Mouse (Mus musculus): ENCODE results near the gene Gm48551. TPM values are rescaled to one million over a fixed set of nuclear protein-coding genes. Genes with fewer than 3 reads are reported as not detected.

Gene Gm48551
- polyA plus RNA-seq, 1 experiment, result 4.8 TPM

- Histone ChIP-seq H3K36me3 (ENCODE audit: control insufficient read depth, insufficient read depth, low read length) (peaks cover 7% of the 10 kb centered on the region), H3K4me1 (ENCODE audit: control insufficient read depth, insufficient read depth, insufficient read length, low read length) (peaks cover 21% of the 10 kb centered on the region; the same call in 1 of the 2 replicates), H3K27ac (ENCODE audit: insufficient read depth, low read depth, low read length) (peak within 1 kb of the TSS; percentile 18), H3K27me3 (ENCODE audit: control insufficient read depth, insufficient read depth, low read length) (no peaks in the 10 kb centered on the region), H3K4me3 (ENCODE audit: low read depth, low read length) (peak within 1 kb of the TSS; percentile 86)
- TF ChIP-seq CTCF (IDR thresholded peaks at IDR 0.05; ENCODE audit: extremely low read depth, insufficient read length, insufficient replicate concordance, low read depth, low read length) (no peak), POLR2A (IDR thresholded peaks at IDR 0.05; ENCODE audit: low read depth, low read length) (peak; percentile 74)
- 1% methylated on average over 57 of the region's 59 CpGs for WGBS
Observed at GRCm38 (mm10) chr10:81377793-81378552, 6.3 kb upstream of the Gm48551 start, which contains the start of gene Fzr1. TSS of gene Fzr1 (minus strand) at chr10:81378516.

- Histone ChIP-seq H3K27me3 (ENCODE audit: control insufficient read depth, insufficient read depth, low read length) (no peaks in the 10 kb centered on the region), H3K4me1 (ENCODE audit: control insufficient read depth, insufficient read depth, insufficient read length, low read length) (peaks cover 21% of the 10 kb centered on the region; the same call in 1 of the 2 replicates), H3K27ac (ENCODE audit: insufficient read depth, low read depth, low read length) (peak overlapping the region; percentile 18; the same call in 1 of the 2 replicates), H3K4me3 (ENCODE audit: low read depth, low read length) (peak overlapping the region; percentile 86), H3K36me3 (ENCODE audit: control insufficient read depth, insufficient read depth, low read length) (peaks cover 5% of the 10 kb centered on the region)
- 1% methylated on average over 46 of the region's 46 CpGs for WGBS
- TF ChIP-seq CTCF (IDR thresholded peaks at IDR 0.05; ENCODE audit: extremely low read depth, insufficient read length, insufficient replicate concordance, low read depth, low read length) (no peak), POLR2A (IDR thresholded peaks at IDR 0.05; ENCODE audit: low read depth, low read length) (no peak; the same call in 1 of the 2 replicates)
Observed at GRCm38 (mm10) chr10:81378553-81379182, 5.6 kb upstream of the Gm48551 start.

GRCm38 (mm10) chr10:81379183-81379553 lies 5.1 kb upstream of the Gm48551 start:
- WGBS, result 55% methylated on average over 3 of the region's 3 CpGs
- TF ChIP-seq CTCF (IDR thresholded peaks at IDR 0.05; ENCODE audit: extremely low read depth, insufficient read length, insufficient replicate concordance, low read depth, low read length) (no peak), POLR2A (IDR thresholded peaks at IDR 0.05; ENCODE audit: low read depth, low read length) (no peak)
- Histone ChIP-seq H3K4me1 (ENCODE audit: control insufficient read depth, insufficient read depth, insufficient read length, low read length) (peaks cover 21% of the 10 kb centered on the region; the same call in 1 of the 2 replicates), H3K4me3 (ENCODE audit: low read depth, low read length) (peak overlapping the region; percentile 80), H3K36me3 (ENCODE audit: control insufficient read depth, insufficient read depth, low read length) (0 out of 2 replicates have a peak, but pooled peaks cover 2% of the 10 kb centered on the region), H3K27me3 (ENCODE audit: control insufficient read depth, insufficient read depth, low read length) (no peaks in the 10 kb centered on the region), H3K27ac (ENCODE audit: insufficient read depth, low read depth, low read length) (peak overlapping the region; percentile 18; the same call in 1 of the 2 replicates)

- Histone ChIP-seq H3K4me3 (ENCODE audit: low read depth, low read length) (no peak overlapping the region), H3K27ac (ENCODE audit: insufficient read depth, low read depth, low read length) (no peak overlapping the region), H3K36me3 (ENCODE audit: control insufficient read depth, insufficient read depth, low read length) (0 out of 2 replicates have a peak, but pooled peaks cover 2% of the 10 kb centered on the region), H3K4me1 (ENCODE audit: control insufficient read depth, insufficient read depth, insufficient read length, low read length) (peaks cover 22% of the 10 kb centered on the region; the same call in 1 of the 2 replicates), H3K27me3 (ENCODE audit: control insufficient read depth, insufficient read depth, low read length) (no peaks in the 10 kb centered on the region)
- WGBS, result 80% methylated on average over 6 of the region's 6 CpGs
- no peak for TF ChIP-seq POLR2A (IDR thresholded peaks at IDR 0.05; ENCODE audit: low read depth, low read length)
- no peak for TF ChIP-seq CTCF (IDR thresholded peaks at IDR 0.05; ENCODE audit: extremely low read depth, insufficient read length, insufficient replicate concordance, low read depth, low read length)
Observed at GRCm38 (mm10) chr10:81379809-81380378, 4.4 kb upstream of the Gm48551 start.

- peaks cover 7% of the 10 kb centered on the region; the same call in 1 of the 2 replicates for H3K36me3 ChIP-seq (ENCODE audit: control insufficient read depth, insufficient read depth, low read length)
- WGBS, result 15% methylated on average over 5 of the region's 5 CpGs
- no peak for TF ChIP-seq CTCF (IDR thresholded peaks at IDR 0.05; ENCODE audit: extremely low read depth, insufficient read length, insufficient replicate concordance, low read depth, low read length)
- H3K27ac ChIP-seq (ENCODE audit: insufficient read depth, low read depth, low read length), result peak overlapping the region; percentile 24
- no peaks in the 10 kb centered on the region for H3K27me3 ChIP-seq (ENCODE audit: control insufficient read depth, insufficient read depth, low read length)
- H3K4me3 ChIP-seq (ENCODE audit: low read depth, low read length), result no peak overlapping the region
- peaks cover 24% of the 10 kb centered on the region for H3K4me1 ChIP-seq (ENCODE audit: control insufficient read depth, insufficient read depth, insufficient read length, low read length)
Observed at GRCm38 (mm10) chr10:81382039-81382438, 2.2 kb upstream of the Gm48551 start.

- 0% methylated on average over 19 of the region's 19 CpGs for WGBS
- H3K27ac ChIP-seq (ENCODE audit: insufficient read depth, low read depth, low read length), result 0 out of 2 replicates have a peak overlapping the region, but pooled peaks have one; percentile 0
- peaks cover 21% of the 10 kb centered on the region; the same call in 1 of the 2 replicates for H3K36me3 ChIP-seq (ENCODE audit: control insufficient read depth, insufficient read depth, low read length)
- H3K27me3 ChIP-seq (ENCODE audit: control insufficient read depth, insufficient read depth, low read length), result no peaks in the 10 kb centered on the region
- H3K4me1 ChIP-seq (ENCODE audit: control insufficient read depth, insufficient read depth, insufficient read length, low read length), result peaks cover 21% of the 10 kb centered on the region
- H3K4me3 ChIP-seq (ENCODE audit: low read depth, low read length), result peak overlapping the region; percentile 68
- TF ChIP-seq CTCF (IDR thresholded peaks at IDR 0.05; ENCODE audit: extremely low read depth, insufficient read length, insufficient replicate concordance, low read depth, low read length), result no peak
- no peak for TF ChIP-seq POLR2A (IDR thresholded peaks at IDR 0.05; ENCODE audit: low read depth, low read length)
Observed at GRCm38 (mm10) chr10:81384605-81384982, 328 bp downstream of the Gm48551 start.

Data from small intestine, adult 2 months (tissue).